Mouse (Mus musculus) liver, embryonic 13.5 days (tissue): ENCODE data around the gene Tmcc1. TPM values are rescaled to one million over a fixed set of nuclear protein-coding genes. Genes with fewer than 3 reads are reported as not detected.
A peak's percentile ranks its signal among the peaks of the same experiment; 100 is the strongest.
"Not testable (repeated sequence)": the region's sequence is repeated elsewhere in the genome, so short reads cannot be mapped to it uniquely, and the experiment has no call there.

Source experiments
- ATAC-seq: fragments of 200-750 bp; cut with Nextera tagmentation; 2 replicates; pipeline ENCODE4 v1.8.0; 2017; ENCODE audit warnings: low read depth, mild to moderate bottlenecking, moderate number of reproducible peaks, moderate library complexity
- DNase-seq: peaks from one replicate; pipeline ENCODE4 v3.0.0; 2022
- H3K27ac ChIP-seq: fragments of 300-500 bp; sonication (generic); 2 replicates; pipeline ENCODE4 v1.5.1; 2015; ENCODE audit warnings: moderate library complexity, mild to moderate bottlenecking, inconsistent platforms
- H3K27me3 ChIP-seq: fragments of 300-500 bp; sonication (generic); 2 replicates; pipeline ENCODE4 v1.6.1; 2015; ENCODE audit warnings: mild to moderate bottlenecking, inconsistent platforms
- H3K36me3 ChIP-seq: fragments of 300-500 bp; sonication (generic); 2 replicates; pipeline ENCODE4 v1.6.1; 2015; ENCODE audit warnings: mild to moderate bottlenecking, inconsistent platforms
- H3K4me1 ChIP-seq: fragments of 300-500 bp; sonication (generic); replicated peaks from 2 replicates; pipeline ENCODE4 v1.6.1; 2015; ENCODE audit warnings: inconsistent platforms
- H3K4me2 ChIP-seq: fragments of 300-500 bp; sonication (generic); 2 replicates; pipeline ENCODE4 v1.6.1; 2015; ENCODE audit warnings: inconsistent platforms, mild to moderate bottlenecking, moderate library complexity
- H3K4me3 ChIP-seq: fragments of 300-500 bp; sonication (generic); replicated peaks from 2 replicates; pipeline ENCODE4 v1.5.1; 2015; ENCODE audit warnings: mild to moderate bottlenecking, inconsistent platforms
- H3K9ac ChIP-seq: fragments of 300-500 bp; sonication (generic); 2 replicates; pipeline ENCODE4 v1.6.1; 2015; ENCODE audit warnings: mild to moderate bottlenecking, inconsistent platforms
- H3K9me3 ChIP-seq: fragments of 300-500 bp; sonication (generic); replicated peaks from 2 replicates; pipeline ENCODE4 v1.6.1; 2016; ENCODE audit warnings: inconsistent platforms
- WGBS: fragments of 180-500 bp; shearing (Covaris S2); methylation state at CpG from one replicate; pipeline ENCODE4 v1.1.7; 2015; ENCODE audit not compliant: insufficient replicate concordance; 5-methylcytosine and 5-hydroxymethylcytosine counted together
- polyA plus RNA-seq: library from polyadenylated mRNA; unstranded; fragments of >200 nt; fragmentation: Nextera tagmentation; extraction: Ambion mirVana; gene quantifications from 2 replicates; pipeline ENCODE4 v1.2.1, GENCODE M21; 2015

Tmcc1 gene
- polyA plus RNA-seq, 1 experiment from 2014 or later, result 3.7 TPM

DNA sequence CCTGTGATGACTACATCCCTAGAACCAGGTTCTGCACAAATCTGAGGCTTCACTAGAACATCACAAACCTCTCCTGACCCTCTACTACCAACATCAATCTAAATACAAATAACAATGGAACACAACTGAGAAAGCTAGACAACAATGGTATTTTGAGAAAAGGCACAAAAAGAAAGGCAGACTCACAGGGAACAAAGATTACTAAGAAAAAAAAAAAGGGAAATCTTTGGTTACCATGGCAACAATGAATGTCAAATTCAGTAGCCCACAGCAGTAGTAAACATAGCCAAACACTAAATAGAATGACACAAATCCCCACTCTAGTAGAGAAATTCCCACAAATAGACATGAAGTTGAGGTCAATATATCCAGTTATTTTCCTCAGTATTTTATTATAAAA, 52.5 kb downstream of the Tmcc1 start:
- Histone ChIP-seq H3K4me2 (no peak overlapping the region), H3K27ac (no peak overlapping the region), H3K36me3 (no peaks in the 10 kb centered on the region), H3K27me3 (no peaks in the 10 kb centered on the region), H3K4me3 (no peak overlapping the region), H3K4me1 (peaks cover 9% of the 10 kb centered on the region), H3K9ac (no peak overlapping the region), H3K9me3 (no peaks in the 10 kb centered on the region)
- ATAC-seq (no peak), DNase-seq (no peak)

- no peak overlapping the region for H3K4me3 ChIP-seq
- DNase-seq (no peak), ATAC-seq (no peak)
- H3K27ac ChIP-seq, result no peak overlapping the region
- no peak overlapping the region for H3K4me2 ChIP-seq
- no peaks in the 10 kb centered on the region for H3K36me3 ChIP-seq
- H3K27me3 ChIP-seq, result no peaks in the 10 kb centered on the region
- WGBS, result 44% methylated on average over 2 of the region's 2 CpGs
- peaks cover 9% of the 10 kb centered on the region for H3K4me1 ChIP-seq
- no peak overlapping the region for H3K9ac ChIP-seq
- H3K9me3 ChIP-seq, result no peaks in the 10 kb centered on the region
Observed at GRCm38 (mm10) chr6:116139143-116139856, 54.0 kb downstream of the Tmcc1 start.

DNA sequence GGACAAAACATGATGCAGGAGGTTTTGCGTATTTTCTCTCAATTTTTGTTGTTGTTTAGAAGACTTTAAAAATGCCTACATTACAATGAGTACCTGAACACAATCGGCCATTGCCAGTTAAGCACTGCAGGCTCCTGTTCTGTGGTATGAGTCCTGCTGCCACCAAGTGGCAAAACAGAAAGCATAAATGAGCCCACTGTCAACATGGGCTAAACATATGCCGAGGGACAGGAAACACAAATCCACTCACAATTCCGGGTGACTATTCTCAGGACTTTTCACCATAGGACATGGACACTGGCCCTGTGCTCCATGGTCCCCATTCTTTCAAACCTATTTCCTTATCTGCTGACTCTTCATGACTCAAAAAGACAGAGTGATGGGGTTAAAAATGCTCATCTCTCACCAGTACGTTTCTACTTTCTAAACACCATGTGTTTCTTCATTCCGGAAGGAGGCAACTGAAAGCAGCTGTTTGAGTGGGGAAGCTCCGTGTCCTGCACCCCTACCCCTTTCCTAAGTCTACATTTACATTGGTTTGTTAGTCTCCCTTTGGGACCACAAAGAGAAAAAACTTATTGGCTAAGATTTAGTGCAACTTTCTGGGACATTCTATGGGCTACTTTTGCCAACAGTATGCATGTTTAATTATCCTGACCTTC, 57.2 kb downstream of the Tmcc1 start:
- Histone ChIP-seq H3K9me3 (no peaks in the 10 kb centered on the region), H3K36me3 (no peaks in the 10 kb centered on the region), H3K4me1 (no peaks in the 10 kb centered on the region), H3K27me3 (no peaks in the 10 kb centered on the region), H3K4me2 (no peak overlapping the region), H3K4me3 (no peak overlapping the region), H3K27ac (no peak overlapping the region), H3K9ac (no peak overlapping the region)
- 39% methylated on average over 7 of the region's 7 CpGs for WGBS
- ATAC-seq (no peak), DNase-seq (no peak)

GRCm38 (mm10) chr6:116133756-116134155, 59.5 kb downstream of the Tmcc1 start:
- Histone ChIP-seq H3K9me3 (no peaks in the 10 kb centered on the region), H3K27ac (no peak overlapping the region), H3K4me2 (no peak overlapping the region), H3K9ac (no peak overlapping the region), H3K27me3 (no peaks in the 10 kb centered on the region), H3K36me3 (no peaks in the 10 kb centered on the region), H3K4me3 (no peak overlapping the region), H3K4me1 (no peaks in the 10 kb centered on the region; the same call in 1 of the 2 replicates)
- WGBS, result 59% methylated on average over 8 of the region's 8 CpGs
- DNase-seq (no peak), ATAC-seq (no peak)

DNA sequence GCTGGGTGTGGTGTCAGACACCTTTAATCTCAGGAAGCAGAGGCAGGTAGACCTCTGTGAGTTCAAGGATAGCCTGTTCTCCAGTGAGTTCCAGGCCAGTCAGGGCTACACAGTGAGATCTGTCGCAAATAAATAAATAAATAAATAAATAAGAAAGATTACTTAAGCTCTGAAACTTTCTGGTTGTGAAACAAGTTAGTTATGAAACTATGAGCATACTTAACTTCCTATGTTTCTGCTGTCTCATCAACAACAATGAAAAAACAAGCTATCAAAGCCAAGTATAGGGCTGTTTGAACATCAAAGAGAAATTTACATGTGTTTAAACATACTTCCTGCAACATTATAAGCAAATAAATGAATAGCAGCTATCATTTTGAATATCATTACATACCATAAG, 61.5 kb downstream of the Tmcc1 start:
- Histone ChIP-seq H3K4me1 (no peaks in the 10 kb centered on the region; the same call in 1 of the 2 replicates), H3K27ac (no peak overlapping the region), H3K4me3 (no peak overlapping the region), H3K36me3 (no peaks in the 10 kb centered on the region), H3K9me3 (no peaks in the 10 kb centered on the region), H3K27me3 (no peaks in the 10 kb centered on the region), H3K4me2 (no peak overlapping the region), H3K9ac (no peak overlapping the region)
- DNase-seq (no peak), ATAC-seq (no peak)
- WGBS, result 64% methylated on average over 1 of the region's 1 CpGs

- Histone ChIP-seq H3K4me3 (no peak overlapping the region), H3K36me3 (no peaks in the 10 kb centered on the region), H3K4me2 (no peak overlapping the region), H3K27ac (no peak overlapping the region), H3K4me1 (peaks cover 5% of the 10 kb centered on the region), H3K27me3 (no peaks in the 10 kb centered on the region), H3K9ac (no peak overlapping the region), H3K9me3 (no peaks in the 10 kb centered on the region)
- DNase-seq (no peak), ATAC-seq (no peak)
- 4% methylated on average over 1 of the region's 1 CpGs for WGBS
Observed at GRCm38 (mm10) chr6:116128710-116129109, 64.6 kb downstream of the Tmcc1 start.

GRCm38 (mm10) chr6:116127918-116128443, 65.3 kb downstream of the Tmcc1 start:
- Histone ChIP-seq H3K9ac (no peak overlapping the region), H3K27ac (no peak overlapping the region), H3K36me3 (no peaks in the 10 kb centered on the region), H3K4me1 (peaks cover 5% of the 10 kb centered on the region), H3K27me3 (no peaks in the 10 kb centered on the region), H3K4me3 (no peak overlapping the region), H3K9me3 (no peaks in the 10 kb centered on the region), H3K4me2 (no peak overlapping the region)
- DNase-seq, result no peak
- no peak for ATAC-seq

DNA sequence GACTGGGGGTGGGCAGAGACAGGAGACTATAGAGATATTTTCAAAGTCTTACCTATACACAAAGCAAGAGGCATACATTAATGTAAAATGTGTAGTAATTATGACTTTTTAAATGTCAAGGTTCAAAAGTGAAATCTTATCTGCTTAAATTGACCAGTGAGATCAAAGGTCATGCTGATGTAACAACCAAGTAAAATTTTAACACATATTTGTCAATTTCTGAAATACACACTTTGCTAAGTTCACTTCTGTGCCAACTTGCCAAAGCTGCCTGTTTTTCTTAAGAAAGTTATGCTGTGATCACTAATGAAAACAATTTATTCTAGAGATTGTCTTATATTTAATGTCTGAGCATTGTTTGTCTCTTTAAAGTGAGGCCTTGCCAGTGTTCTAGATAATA, 66.7 kb downstream of the Tmcc1 start:
- Histone ChIP-seq H3K4me2 (no peak overlapping the region), H3K27me3 (no peaks in the 10 kb centered on the region), H3K36me3 (peaks cover 6% of the 10 kb centered on the region; the same call in 1 of the 2 replicates), H3K4me3 (no peak overlapping the region), H3K9me3 (no peaks in the 10 kb centered on the region), H3K4me1 (peaks cover 5% of the 10 kb centered on the region), H3K27ac (no peak overlapping the region), H3K9ac (no peak overlapping the region)
- DNase-seq, result no peak
- no peak for ATAC-seq

GRCm38 (mm10) chr6:116122881-116123280, 70.4 kb downstream of the Tmcc1 start:
- Histone ChIP-seq H3K4me2 (no peak overlapping the region), H3K27me3 (no peaks in the 10 kb centered on the region), H3K4me1 (peaks cover 7% of the 10 kb centered on the region; the same call in 1 of the 2 replicates), H3K27ac (no peak overlapping the region), H3K4me3 (no peak overlapping the region), H3K9ac (no peak overlapping the region), H3K9me3 (no peaks in the 10 kb centered on the region), H3K36me3 (peaks cover 6% of the 10 kb centered on the region; the same call in 1 of the 2 replicates)
- ATAC-seq, result no peak
- WGBS, result 71% methylated on average over 1 of the region's 1 CpGs
- DNase-seq, result no peak

GRCm38 (mm10) chr6:116119669-116120068, 73.6 kb downstream of the Tmcc1 start:
- Histone ChIP-seq H3K36me3 (peaks cover 6% of the 10 kb centered on the region; the same call in 1 of the 2 replicates), H3K27ac (no peak overlapping the region), H3K9ac (no peak overlapping the region), H3K4me2 (no peak overlapping the region), H3K4me3 (no peak overlapping the region), H3K9me3 (no peaks in the 10 kb centered on the region), H3K4me1 (0 out of 2 replicates have a peak, but pooled peaks cover 2% of the 10 kb centered on the region), H3K27me3 (no peaks in the 10 kb centered on the region)
- ATAC-seq (no peak), DNase-seq (no peak)
- WGBS, result 71% methylated on average over 4 of the region's 4 CpGs

GRCm38 (mm10) chr6:116116634-116117033, 76.7 kb downstream of the Tmcc1 start:
- not testable (repeated sequence) for H3K27ac ChIP-seq, H3K4me1 ChIP-seq, DNase-seq, H3K27me3 ChIP-seq, H3K9ac ChIP-seq, H3K36me3 ChIP-seq, H3K9me3 ChIP-seq, H3K4me2 ChIP-seq, ATAC-seq, H3K4me3 ChIP-seq
- 79% methylated on average over 6 of the region's 6 CpGs for WGBS

DNA sequence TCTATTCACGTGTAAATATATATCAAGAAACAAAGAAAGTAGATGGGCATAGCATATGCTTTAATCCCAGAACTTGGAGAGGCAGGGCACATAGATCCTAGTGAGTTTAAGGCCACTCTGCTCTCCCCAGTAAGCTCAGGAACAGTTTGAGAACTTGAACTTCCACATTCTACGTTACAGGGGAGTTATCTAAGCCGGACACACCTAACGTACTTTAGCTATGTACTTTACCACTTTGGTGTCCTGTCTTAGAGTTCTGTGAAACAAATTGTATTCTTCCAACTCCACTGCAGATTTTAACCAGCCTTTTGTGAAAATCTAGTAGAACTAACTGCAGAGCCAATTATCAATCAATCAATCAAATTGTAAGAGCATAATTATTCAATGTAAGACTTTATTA, 82.7 kb downstream of the Tmcc1 start:
- DNase-seq, result no peak
- Histone ChIP-seq H3K9ac (no peak overlapping the region), H3K4me2 (no peak overlapping the region), H3K4me3 (no peak overlapping the region), H3K36me3 (no peaks in the 10 kb centered on the region), H3K27ac (no peak overlapping the region), H3K27me3 (no peaks in the 10 kb centered on the region), H3K9me3 (no peaks in the 10 kb centered on the region), H3K4me1 (peaks cover 32% of the 10 kb centered on the region)
- ATAC-seq, result peak; percentile 58
- WGBS, result 22% methylated on average over 4 of the region's 4 CpGs
